Mouse (Mus musculus): ENCODE measurements around the gene Ptprd. TPM values are rescaled to one million over a fixed set of nuclear protein-coding genes. Genes with fewer than 3 reads are reported as not detected.

Ptprd gene
- total RNA-seq, 1 experiment from 2014 or later: not detected

- ATAC-seq (replicated peaks in 1 of 2; ENCODE audit: insufficient read depth in 1 of 2, low FRiP score in 2 of 2, low TSS enrichment in 1 of 2, low read depth in 1 of 2, poor library complexity in 2 of 2, severe bottlenecking in 2 of 2): no peak
Observed at GRCm38 (mm10) chr4:77399146-77399545, 812.6 kb downstream of the Ptprd start.

DNA sequence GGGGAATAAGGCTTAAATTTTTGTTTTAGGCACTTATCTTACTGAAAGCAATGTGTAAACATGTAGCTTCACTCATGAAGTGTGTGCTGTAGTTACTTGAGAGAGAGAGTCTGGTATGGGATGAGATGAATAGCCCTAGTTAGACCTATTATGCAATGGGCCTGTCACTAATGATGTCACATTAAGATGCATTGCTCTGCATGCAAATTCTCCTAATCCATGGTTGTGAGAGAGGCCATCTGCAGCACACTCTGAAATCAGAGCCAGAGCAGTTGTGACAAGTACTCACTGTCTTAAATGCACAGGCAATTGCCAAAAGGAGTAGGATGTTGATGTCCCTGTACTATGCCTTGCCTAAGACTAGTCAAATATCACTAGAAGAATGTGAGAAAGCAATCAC is 850.0 kb downstream of the Ptprd start:
- no peak for ATAC-seq (replicated peaks in 1 of 2; ENCODE audit: insufficient read depth in 1 of 2, low FRiP score in 2 of 2, low TSS enrichment in 1 of 2, low read depth in 1 of 2, poor library complexity in 2 of 2, severe bottlenecking in 2 of 2)

DNA sequence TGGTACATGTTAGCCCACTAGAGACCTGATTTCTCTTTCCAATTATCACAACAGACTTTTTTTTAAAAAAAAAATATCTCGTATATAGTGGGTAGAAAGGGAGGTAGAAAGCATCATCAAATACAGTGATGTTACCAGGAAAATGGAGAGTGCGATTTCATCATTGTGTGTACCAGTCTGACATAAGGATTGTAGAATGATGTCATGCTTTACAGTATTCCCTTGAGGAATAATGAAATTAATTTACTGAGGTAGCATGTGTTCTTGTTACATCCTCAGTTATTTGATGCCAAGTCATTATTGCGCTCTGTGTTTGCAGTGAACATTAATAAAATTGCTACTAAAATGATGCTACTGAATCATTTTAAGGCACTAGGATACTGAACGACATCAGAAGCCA is 884.6 kb downstream of the Ptprd start:
- no peak for ATAC-seq (replicated peaks in 1 of 2; ENCODE audit: insufficient read depth in 1 of 2, low FRiP score in 2 of 2, low TSS enrichment in 1 of 2, low read depth in 1 of 2, poor library complexity in 2 of 2, severe bottlenecking in 2 of 2)

DNA sequence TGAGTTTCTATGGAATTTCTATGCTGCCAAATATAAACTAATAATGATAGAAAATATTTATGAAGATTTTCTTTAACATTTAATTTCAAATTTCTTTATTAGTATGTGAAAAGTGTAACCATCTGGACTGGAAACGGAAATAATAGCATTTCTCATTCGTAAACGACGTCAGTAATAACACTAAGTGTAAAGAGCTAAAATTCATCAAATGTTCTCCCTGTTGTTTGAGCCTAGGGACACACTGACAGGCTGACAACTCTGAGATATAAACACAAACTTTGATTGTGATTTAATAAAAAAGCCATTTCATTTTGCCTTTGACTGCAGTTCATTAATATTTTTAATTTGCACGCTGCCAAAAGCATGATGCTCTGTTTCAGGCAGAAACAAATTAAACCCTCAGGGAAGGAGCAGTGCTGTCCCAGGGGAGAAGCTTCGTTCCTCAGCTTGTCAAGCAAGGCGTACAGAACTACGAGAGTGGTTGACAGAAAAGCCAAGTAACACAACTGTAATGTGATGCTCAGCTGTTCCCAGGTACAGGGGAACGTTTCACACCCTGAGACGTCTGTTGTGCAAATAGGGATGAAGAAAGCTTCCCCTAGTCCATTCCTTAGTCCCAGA is 894.6 kb downstream of the Ptprd start:
- ATAC-seq (replicated peaks in 1 of 2; ENCODE audit: insufficient read depth in 1 of 2, low FRiP score in 2 of 2, low TSS enrichment in 1 of 2, low read depth in 1 of 2, poor library complexity in 2 of 2, severe bottlenecking in 2 of 2): no peak

- ATAC-seq (replicated peaks in 1 of 2; ENCODE audit: insufficient read depth in 1 of 2, low FRiP score in 2 of 2, low TSS enrichment in 1 of 2, low read depth in 1 of 2, poor library complexity in 2 of 2, severe bottlenecking in 2 of 2): peak; percentile 80 to 94
Observed at GRCm38 (mm10) chr4:77316644-77317043, 895.1 kb downstream of the Ptprd start.

- ATAC-seq (replicated peaks in 1 of 2; ENCODE audit: insufficient read depth in 1 of 2, low FRiP score in 2 of 2, low TSS enrichment in 1 of 2, low read depth in 1 of 2, poor library complexity in 2 of 2, severe bottlenecking in 2 of 2): no peak
Observed at GRCm38 (mm10) chr4:77310127-77310788, 901.5 kb downstream of the Ptprd start.

- ATAC-seq (replicated peaks in 1 of 2; ENCODE audit: insufficient read depth in 1 of 2, low FRiP score in 2 of 2, low TSS enrichment in 1 of 2, low read depth in 1 of 2, poor library complexity in 2 of 2, severe bottlenecking in 2 of 2): no peak
Observed at GRCm38 (mm10) chr4:77283423-77283822, 928.3 kb downstream of the Ptprd start.

GRCm38 (mm10) chr4:77277913-77278312 is 933.8 kb downstream of the Ptprd start:
- ATAC-seq (replicated peaks in 1 of 2; ENCODE audit: insufficient read depth in 1 of 2, low FRiP score in 2 of 2, low TSS enrichment in 1 of 2, low read depth in 1 of 2, poor library complexity in 2 of 2, severe bottlenecking in 2 of 2): no peak

GRCm38 (mm10) chr4:77259972-77260290 is 951.8 kb downstream of the Ptprd start:
- ATAC-seq (replicated peaks in 1 of 2; ENCODE audit: insufficient read depth in 1 of 2, low FRiP score in 2 of 2, low TSS enrichment in 1 of 2, low read depth in 1 of 2, poor library complexity in 2 of 2, severe bottlenecking in 2 of 2): no peak

DNA sequence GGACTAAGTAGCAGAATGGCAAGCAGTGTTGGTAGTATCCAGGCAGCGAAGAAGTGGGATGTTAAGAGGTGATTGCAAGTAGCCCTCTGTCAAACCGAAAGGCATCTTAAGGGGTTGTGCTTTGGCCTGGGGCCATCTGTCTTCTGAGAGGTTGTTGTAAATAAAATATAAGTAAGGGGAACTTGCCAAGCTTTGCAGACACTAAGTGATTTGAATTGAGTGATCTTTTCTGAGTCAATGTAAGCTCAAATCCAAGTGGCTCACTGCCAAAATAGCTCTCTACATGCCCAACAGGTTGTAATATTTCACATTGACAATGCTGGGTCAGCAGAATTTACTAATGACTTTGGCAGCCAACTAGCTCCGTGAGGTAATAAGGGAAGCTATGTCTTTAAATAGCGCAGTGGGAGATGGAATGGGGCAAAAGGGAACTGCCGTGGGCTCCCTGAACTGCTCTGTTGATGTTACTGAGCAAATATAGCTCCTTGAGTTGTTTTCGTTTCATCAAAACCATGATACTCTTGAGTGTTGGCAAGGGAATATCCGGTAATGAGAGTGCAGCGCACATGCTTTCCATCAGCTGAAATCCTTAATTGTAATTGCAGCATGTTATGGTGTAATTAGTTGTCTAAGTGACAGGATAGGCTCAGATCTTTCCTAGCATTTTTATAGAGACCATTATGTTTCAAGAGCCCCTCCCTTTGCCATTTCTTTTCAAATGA is 952.4 kb downstream of the Ptprd start:
- peak; percentile 14 to 42; a peak in 1 of 4 replicates for ATAC-seq (replicated peaks in 1 of 2; ENCODE audit: insufficient read depth in 1 of 2, low FRiP score in 2 of 2, low TSS enrichment in 1 of 2, low read depth in 1 of 2, poor library complexity in 2 of 2, severe bottlenecking in 2 of 2)

DNA sequence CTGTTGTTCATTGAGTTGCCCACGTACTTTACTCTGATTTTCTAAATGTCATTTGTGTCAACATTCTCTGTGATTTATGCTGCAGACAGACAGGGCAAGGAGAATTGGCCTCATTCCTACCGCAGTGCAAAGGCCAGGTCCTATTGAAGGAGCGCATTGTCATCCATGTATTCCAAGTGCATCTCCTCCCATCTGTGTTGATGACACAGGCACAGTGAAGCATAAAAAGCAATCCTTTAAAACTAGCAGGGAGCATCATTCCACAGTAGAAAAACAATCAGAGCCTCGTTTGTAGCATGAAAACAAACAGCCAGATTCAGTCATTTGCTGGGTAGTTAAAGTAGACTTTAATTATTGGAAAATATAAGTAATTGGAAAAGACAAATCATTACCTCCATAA is 960.6 kb downstream of the Ptprd start:
- ATAC-seq (replicated peaks in 1 of 2; ENCODE audit: insufficient read depth in 1 of 2, low FRiP score in 2 of 2, low TSS enrichment in 1 of 2, low read depth in 1 of 2, poor library complexity in 2 of 2, severe bottlenecking in 2 of 2): no peak

GRCm38 (mm10) chr4:77249801-77250200 is 962.0 kb downstream of the Ptprd start:
- ATAC-seq (replicated peaks in 1 of 2; ENCODE audit: insufficient read depth in 1 of 2, low FRiP score in 2 of 2, low TSS enrichment in 1 of 2, low read depth in 1 of 2, poor library complexity in 2 of 2, severe bottlenecking in 2 of 2): no peak

DNA sequence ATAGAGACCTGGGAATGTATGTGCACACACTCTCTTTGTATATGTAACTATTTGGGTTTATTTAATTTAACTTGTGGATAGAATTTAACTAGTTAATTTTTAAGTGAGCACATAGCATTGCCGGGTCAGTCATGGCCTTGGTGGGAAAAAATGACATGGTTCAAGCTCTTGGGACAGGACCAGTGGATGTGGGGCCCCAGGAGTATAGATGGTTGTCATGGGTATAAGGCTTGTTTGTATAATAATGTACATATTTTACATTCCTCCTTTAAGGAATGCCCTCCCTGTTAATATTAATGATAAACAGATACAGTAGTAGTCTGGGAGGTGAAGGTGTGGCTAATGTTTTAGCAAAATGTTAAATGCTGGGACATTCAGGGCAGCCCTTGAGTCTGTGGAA is 962.8 kb downstream of the Ptprd start:
- no peak for ATAC-seq (replicated peaks in 1 of 2; ENCODE audit: insufficient read depth in 1 of 2, low FRiP score in 2 of 2, low TSS enrichment in 1 of 2, low read depth in 1 of 2, poor library complexity in 2 of 2, severe bottlenecking in 2 of 2)

DNA sequence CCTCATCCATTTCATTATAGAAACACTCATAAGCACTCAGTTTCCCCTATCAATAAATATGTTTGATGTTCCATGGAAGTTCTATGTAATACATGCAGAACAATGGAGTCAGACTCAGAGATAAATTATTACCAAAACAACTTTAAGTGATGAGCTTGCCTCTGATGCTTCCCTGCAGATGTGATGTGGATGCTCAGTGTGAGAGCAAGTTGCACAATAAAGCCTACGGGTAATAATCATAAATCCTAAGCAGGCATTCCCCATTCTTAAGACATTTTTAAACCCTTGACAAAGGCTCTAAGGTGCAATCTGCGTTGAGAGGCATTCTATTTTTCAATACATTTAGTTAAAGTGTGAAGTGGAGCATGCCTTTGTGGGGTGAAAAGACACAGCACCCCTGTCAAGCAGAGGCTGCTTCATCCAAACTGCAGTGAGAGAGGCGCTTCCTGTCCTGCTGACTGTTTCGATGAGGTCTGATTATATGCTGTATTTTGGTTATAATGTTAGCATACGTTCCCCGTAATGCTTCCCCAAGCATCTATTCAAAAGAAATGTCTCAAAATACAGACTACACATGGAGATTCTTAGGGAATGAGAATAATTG is 969.8 kb downstream of the Ptprd start:
- no peak for ATAC-seq (replicated peaks in 1 of 2; ENCODE audit: insufficient read depth in 1 of 2, low FRiP score in 2 of 2, low TSS enrichment in 1 of 2, low read depth in 1 of 2, poor library complexity in 2 of 2, severe bottlenecking in 2 of 2)

GRCm38 (mm10) chr4:77238144-77238543 is 973.6 kb downstream of the Ptprd start:
- ATAC-seq (replicated peaks in 1 of 2; ENCODE audit: insufficient read depth in 1 of 2, low FRiP score in 2 of 2, low TSS enrichment in 1 of 2, low read depth in 1 of 2, poor library complexity in 2 of 2, severe bottlenecking in 2 of 2): no peak

- no peak for ATAC-seq (replicated peaks in 1 of 2; ENCODE audit: insufficient read depth in 1 of 2, low FRiP score in 2 of 2, low TSS enrichment in 1 of 2, low read depth in 1 of 2, poor library complexity in 2 of 2, severe bottlenecking in 2 of 2)
Observed at GRCm38 (mm10) chr4:77233243-77233642, 978.5 kb downstream of the Ptprd start.

GRCm38 (mm10) chr4:77168866-77169265 is 1042.9 kb downstream of the Ptprd start:
- ATAC-seq (replicated peaks in 1 of 2; ENCODE audit: insufficient read depth in 1 of 2, low FRiP score in 2 of 2, low TSS enrichment in 1 of 2, low read depth in 1 of 2, poor library complexity in 2 of 2, severe bottlenecking in 2 of 2): no peak

DNA sequence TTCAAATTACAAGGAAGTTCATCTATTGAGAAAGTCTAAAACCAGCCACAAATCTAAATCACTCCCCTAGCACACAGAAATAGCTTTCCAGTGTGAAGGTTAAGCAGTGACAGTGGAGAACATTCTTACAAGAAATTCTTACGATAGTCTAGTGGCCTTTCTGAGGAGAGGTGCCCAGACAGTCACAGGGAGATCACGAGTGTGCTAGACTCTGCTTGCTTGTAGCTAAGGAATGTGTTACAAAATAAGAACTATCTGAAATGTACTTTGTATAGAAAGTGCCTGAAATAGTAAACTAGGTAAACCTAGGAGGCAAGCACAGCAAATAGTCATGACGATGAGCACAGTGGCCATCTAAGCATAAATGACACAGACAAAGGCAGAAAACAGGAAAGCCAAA is 1054.2 kb downstream of the Ptprd start:
- ATAC-seq (replicated peaks in 1 of 2; ENCODE audit: insufficient read depth in 1 of 2, low FRiP score in 2 of 2, low TSS enrichment in 1 of 2, low read depth in 1 of 2, poor library complexity in 2 of 2, severe bottlenecking in 2 of 2): no peak
